Mouse (Mus musculus) myocyte (in vitro differentiated cells): ENCODE data around the gene Shprh.

Experiments
- MAX ChIP-seq: IDR thresholded peaks from one replicate; pipeline ENCODE4 v1.6.1; 2011; ENCODE audit warnings: low read depth, mild to moderate bottlenecking, control low read depth
- MYOD1 ChIP-seq, 3 experiments: IDR thresholded peaks; one replicate each; pipeline ENCODE4 v1.6.1; 2011; ENCODE audit warnings: control low read depth in 2 of 3, low read depth in 2 of 3, mild to moderate bottlenecking in 2 of 3, moderate library complexity in 1 of 3; ENCODE audit not compliant: insufficient read length in 2 of 3, control insufficient read depth in 1 of 3
- POLR2A ChIP-seq: IDR thresholded peaks from one replicate; pipeline ENCODE4 v1.6.1; 2011; ENCODE audit warnings: low read depth, mild to moderate bottlenecking, control low read depth, moderate library complexity; ENCODE audit not compliant: insufficient read length
- TCF12 ChIP-seq: IDR thresholded peaks from one replicate; pipeline ENCODE4 v1.6.1; 2011; ENCODE audit warnings: mild to moderate bottlenecking, control low read depth; ENCODE audit not compliant: poor library complexity, insufficient read depth, severe bottlenecking

DNA sequence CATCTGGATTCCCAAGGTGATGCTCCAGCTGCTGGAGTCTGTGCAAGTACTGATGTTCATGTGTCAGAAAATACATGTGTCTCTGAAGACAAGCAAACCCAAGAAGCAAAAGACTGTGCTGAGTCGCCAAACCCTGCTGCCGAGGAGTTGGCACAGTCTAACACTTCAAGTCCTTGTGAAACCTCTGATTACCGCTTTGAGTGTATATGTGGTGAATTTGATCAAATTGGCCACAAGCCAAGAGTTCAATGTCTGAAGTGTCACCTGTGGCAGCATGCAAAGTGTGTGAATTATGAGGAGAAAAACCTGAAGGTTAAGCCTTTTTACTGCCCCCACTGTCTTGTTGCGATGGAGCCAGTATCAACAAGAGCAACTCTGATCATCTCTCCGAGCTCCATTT lies 15.3 kb downstream of the Shprh start:
- TF ChIP-seq TCF12: no peak
- TF ChIP-seq POLR2A: no peak
- no peak for TF ChIP-seq MYOD1 (IDR thresholded peaks at IDR 0.05; ENCODE audit: control insufficient read depth in 1 of 3, insufficient read length in 2 of 3, low read depth in 2 of 3)
- TF ChIP-seq MAX: no peak
